Mouse (Mus musculus) heart, adult 2 months (tissue): Measurements from ENCODE around the gene Cybb. TPM values are rescaled to one million over a fixed set of nuclear protein-coding genes. Genes with fewer than 3 reads are reported as not detected.
A peak's percentile ranks its signal among the peaks of the same experiment; 100 is the strongest.

Experiments used
- DNase-seq, 2 experiments: peaks; one replicate each; pipeline ENCODE4 v3.0.0; 2021
- H3K27ac ChIP-seq: fragments of 200-600 bp; 2 replicates; pipeline ENCODE4 v1.8.1; 2022
- H3K27me3 ChIP-seq: fragments of 200-500 bp; 2 replicates; pipeline ENCODE4 v1.6.1; 2012; ENCODE audit warnings: mild to moderate bottlenecking, low read length, inconsistent platforms, mixed read lengths; ENCODE audit not compliant: control insufficient read depth, insufficient read depth
- H3K36me3 ChIP-seq: fragments of 200-500 bp; 2 replicates; pipeline ENCODE4 v1.6.1; 2012; ENCODE audit warnings: low read length, inconsistent platforms; ENCODE audit not compliant: control insufficient read depth, insufficient read depth
- H3K4me1 ChIP-seq: fragments of 200-500 bp; 2 replicates; pipeline ENCODE4 v1.6.1; 2011; ENCODE audit warnings: low read length; ENCODE audit not compliant: control insufficient read depth, insufficient read depth
- H3K4me3 ChIP-seq: fragments of 200-600 bp; 2 replicates; pipeline ENCODE4 v1.8.1; 2022
- H3K79me2 ChIP-seq: fragments of 200-500 bp; replicated peaks from 2 replicates; pipeline ENCODE4 v1.6.1; 2012; ENCODE audit warnings: mild to moderate bottlenecking, inconsistent platforms, low read length, moderate library complexity, mixed read lengths; ENCODE audit not compliant: control insufficient read depth, insufficient read depth
- H3K9ac ChIP-seq: fragments of 200-500 bp; 2 replicates; pipeline ENCODE4 v1.6.1; 2012; ENCODE audit warnings: low read depth, mild to moderate bottlenecking, control low read depth, inconsistent platforms, low read length, mixed read lengths
- CTCF ChIP-seq: fragments of 200-600 bp; IDR thresholded peaks from 2 replicates; pipeline ENCODE4 v1.8.1; 2022; ENCODE audit warnings: antibody characterized with exemption, mild to moderate bottlenecking, moderate library complexity
- EP300 ChIP-seq: fragments of 200-500 bp; IDR thresholded peaks from 2 replicates; pipeline ENCODE4 v1.6.1; 2011; ENCODE audit warnings: low read depth, low read length, control low read depth; ENCODE audit not compliant: insufficient read depth
- POLR2A ChIP-seq: fragments of 200-500 bp; IDR thresholded peaks from 2 replicates; pipeline ENCODE4 v1.6.1; 2011; ENCODE audit warnings: mild to moderate bottlenecking, low read depth, low read length, control low read depth; ENCODE audit not compliant: insufficient read depth
- WGBS: fragments of 180-500 bp; shearing (Covaris S2); methylation state at CpG from one replicate; pipeline ENCODE4 v1.1.7; 2018; 5-methylcytosine and 5-hydroxymethylcytosine counted together
- intact Hi-C: fragments of 180-260 bp; cut with DNase I; formaldehyde crosslinking; loops from one replicate; pipeline ENCODE4 v1.15.1; 2025
- polyA plus RNA-seq: library from polyadenylated mRNA; depleted of rRNA; stranded (reverse); fragments of >200 nt; gene quantifications from 2 replicates; pipeline ENCODE4 v1.2.3, GENCODE M21; 2012
- total RNA-seq, 2 experiments: library from RNA; stranded (reverse); gene quantifications; 2 replicates each; pipeline ENCODE4 v1.2.3; 2021

The Cybb gene
- total and polyA plus RNA-seq, 3 experiments: 2.1 to 10.7 (median 8.6) TPM

GRCm38 (mm10) chrX:9470811-9471388 lies 16.7 kb downstream of the Cybb start:
- WGBS: 51% methylated on average over 3 of the region's 3 CpGs
- TF ChIP-seq CTCF (no peak), EP300 (no peak), POLR2A (no peak)

GRCm38 (mm10) chrX:9469100-9469499 lies 18.5 kb downstream of the Cybb start:
- Histone ChIP-seq H3K4me3 (no peak overlapping the region), H3K27me3 (no peaks in the 10 kb centered on the region), H3K27ac (no peak overlapping the region), H3K36me3 (no peaks in the 10 kb centered on the region), H3K4me1 (no peaks in the 10 kb centered on the region), H3K79me2 (no peaks in the 10 kb centered on the region), H3K9ac (no peak overlapping the region)
- no peak for TF ChIP-seq CTCF
- TF ChIP-seq POLR2A: no peak
- no peak for TF ChIP-seq EP300
- no peak for DNase-seq
- intact Hi-C loops: no loop called here

More at GRCm38 (mm10) chrX:9470811-9471388, 16.7 kb downstream of the Cybb start:
- no peak overlapping the region for H3K27ac ChIP-seq
- no peaks in the 10 kb centered on the region for H3K27me3 ChIP-seq
- H3K4me3 ChIP-seq: no peak overlapping the region
- peak in 1 of 2 experiments; percentile 8 for DNase-seq
- no peaks in the 10 kb centered on the region for H3K4me1 ChIP-seq
- no peak overlapping the region for H3K9ac ChIP-seq
- H3K36me3 ChIP-seq: no peaks in the 10 kb centered on the region
- intact Hi-C loops: no loop called here
- H3K79me2 ChIP-seq: no peaks in the 10 kb centered on the region

GRCm38 (mm10) chrX:9467020-9467419 lies 20.6 kb downstream of the Cybb start:
- Histone ChIP-seq H3K9ac (no peak overlapping the region), H3K36me3 (no peaks in the 10 kb centered on the region), H3K27me3 (no peaks in the 10 kb centered on the region), H3K27ac (no peak overlapping the region), H3K4me3 (no peak overlapping the region), H3K4me1 (no peaks in the 10 kb centered on the region), H3K79me2 (no peaks in the 10 kb centered on the region)
- intact Hi-C loops: no loop called here
- 76% methylated on average over 4 of the region's 4 CpGs for WGBS
- no peak for DNase-seq
- TF ChIP-seq POLR2A (no peak), CTCF (no peak), EP300 (no peak)

GRCm38 (mm10) chrX:9465890-9466289 lies 21.7 kb downstream of the Cybb start:
- TF ChIP-seq EP300: no peak
- TF ChIP-seq POLR2A: no peak
- TF ChIP-seq CTCF: no peak
- no peak overlapping the region for H3K27ac ChIP-seq
- no peak for DNase-seq
- no peaks in the 10 kb centered on the region for H3K27me3 ChIP-seq
- no peak overlapping the region for H3K9ac ChIP-seq
- WGBS: 67% methylated on average over 2 of the region's 2 CpGs
- H3K4me3 ChIP-seq: no peak overlapping the region
- no peaks in the 10 kb centered on the region for H3K4me1 ChIP-seq
- no peaks in the 10 kb centered on the region for H3K79me2 ChIP-seq
- H3K36me3 ChIP-seq: no peaks in the 10 kb centered on the region
- intact Hi-C loops: no loop called here

GRCm38 (mm10) chrX:9462671-9463070 lies 24.9 kb downstream of the Cybb start:
- Histone ChIP-seq H3K9ac (no peak overlapping the region), H3K4me1 (no peaks in the 10 kb centered on the region), H3K4me3 (no peak overlapping the region), H3K27ac (no peak overlapping the region), H3K36me3 (no peaks in the 10 kb centered on the region), H3K27me3 (no peaks in the 10 kb centered on the region), H3K79me2 (no peaks in the 10 kb centered on the region)
- no peak for DNase-seq
- intact Hi-C loops: no loop called here
- TF ChIP-seq CTCF (no peak), POLR2A (no peak), EP300 (no peak)
- 67% methylated on average over 3 of the region's 3 CpGs for WGBS

- no peaks in the 10 kb centered on the region for H3K27me3 ChIP-seq
- TF ChIP-seq CTCF (no peak), POLR2A (no peak), EP300 (no peak)
- H3K27ac ChIP-seq: no peak overlapping the region
- H3K9ac ChIP-seq: no peak overlapping the region
- no peaks in the 10 kb centered on the region for H3K79me2 ChIP-seq
- H3K4me1 ChIP-seq: no peaks in the 10 kb centered on the region
- DNase-seq: no peak
- H3K36me3 ChIP-seq: no peaks in the 10 kb centered on the region
- no peak overlapping the region for H3K4me3 ChIP-seq
- intact Hi-C loops: no loop called here
Measured at GRCm38 (mm10) chrX:9461399-9461798, 26.2 kb downstream of the Cybb start.
